In genomic region chr4:117982706-117983105, GRCm38 (mm10) we compare ENCODE assay signal across 9 mouse cellular contexts. TPM values are rescaled to one million over a fixed set of nuclear protein-coding genes. Genes with fewer than 3 reads are reported as not detected.
DNase-seq lines count a peak whose midpoint lies in the region; ATAC-seq lines count a peak whose summit lies in the region.
"Had no signal": no experiment of that assay in that cellular context is flagged by ENCODE, and none has a peak within 500 bp of the region (broad histone marks: within the 10 kb centered on the region; RNA-seq: fewer than 3 reads in every experiment).

No protein-coding gene starts in this region.

- no peak overlapping the region for H3K9ac ChIP-seq in stomach, embryonic 14.5 days (replicated peaks; ENCODE audit: low read depth, low read length)
- H3K9ac ChIP-seq: neural tube, embryonic 12.5 days had no signal

- no peak overlapping the region for H3K27ac ChIP-seq in stomach, embryonic 14.5 days (ENCODE audit: low read length)
- no peak overlapping the region; the same call in 1 of the 2 replicates for H3K27ac ChIP-seq in embryonic facial prominence, embryonic 10.5 days (replicated peaks)
- H3K27ac ChIP-seq: kidney, postnatal 0 days; neural tube, embryonic 12.5 days had no signal

- peak; percentile 44; the same call in 1 of the 2 replicates for ATAC-seq in stomach, embryonic 14.5 days (ENCODE audit: insufficient number of reproducible peaks, insufficient read depth, low FRiP score, low read depth)

- no peak overlapping the region for H3K4me3 ChIP-seq in stomach, embryonic 14.5 days (ENCODE audit: low read depth, low read length)
- H3K4me3 ChIP-seq in embryonic facial prominence, embryonic 10.5 days = no peak overlapping the region
- H3K4me3 ChIP-seq: neural tube, embryonic 12.5 days had no signal

- DNase-seq in testis, postnatal 14 days (ENCODE audit: low spot score) = peak; percentile 56
- no peak for DNase-seq in testis, postnatal 10 days (ENCODE audit: low spot score)
- peak; percentile 69 to 74 for DNase-seq in heart, adult 9 months (ENCODE audit: low spot score in 2 of 2)
- peak; percentile 29 to 70 for DNase-seq in left cerebral cortex, adult 8-10 months (ENCODE audit: low spot score in 2 of 2)
- no peak for DNase-seq in embryonic facial prominence, embryonic 10.5 days (ENCODE audit: low spot score)
- no peak for DNase-seq in T-cell, adult 2 months (ENCODE audit: low spot score)

- no peaks in the 10 kb centered on the region for H3K9me3 ChIP-seq in stomach, embryonic 14.5 days (ENCODE audit: control insufficient read depth, low read depth, low read length)
- H3K9me3 ChIP-seq in embryonic facial prominence, embryonic 10.5 days = no peaks in the 10 kb centered on the region
- H3K9me3 ChIP-seq: neural tube, embryonic 12.5 days had no signal

- no peaks in the 10 kb centered on the region for H3K36me3 ChIP-seq in stomach, embryonic 14.5 days (ENCODE audit: control insufficient read depth, insufficient read depth, low read length)
- H3K36me3 ChIP-seq in embryonic facial prominence, embryonic 10.5 days (replicated peaks) = 0 out of 2 replicates have a peak, but pooled peaks cover 2% of the 10 kb centered on the region
- H3K36me3 ChIP-seq: neural tube, embryonic 12.5 days had no signal

- no peak overlapping the region for H3K4me2 ChIP-seq in stomach, embryonic 14.5 days (replicated peaks; ENCODE audit: low read depth, low read length)
- H3K4me2 ChIP-seq: neural tube, embryonic 12.5 days had no signal

- H3K27me3 ChIP-seq in stomach, embryonic 14.5 days (ENCODE audit: control insufficient read depth, insufficient read depth, low read length) = no peaks in the 10 kb centered on the region
- H3K27me3 ChIP-seq in embryonic facial prominence, embryonic 10.5 days (replicated peaks; ENCODE audit: low read depth, poor library complexity, severe bottlenecking) = no peaks in the 10 kb centered on the region
- H3K27me3 ChIP-seq: neural tube, embryonic 12.5 days had no signal

- peaks cover 37% of the 10 kb centered on the region; the same call in 1 of the 2 replicates for H3K4me1 ChIP-seq in stomach, embryonic 14.5 days (ENCODE audit: control insufficient read depth, insufficient read depth, low read length)
- H3K4me1 ChIP-seq in embryonic facial prominence, embryonic 10.5 days = peaks cover 10% of the 10 kb centered on the region; the same call in 1 of the 2 replicates
- H3K4me1 ChIP-seq: neural tube, embryonic 12.5 days had no signal

- WGBS in stomach, embryonic 14.5 days = 53% methylated on average over 7 of the region's 7 CpGs
- WGBS in embryonic facial prominence, embryonic 10.5 days = 82% methylated on average over 7 of the region's 7 CpGs

RNA-seq across cellular contexts. Expression of gene Artn, which starts 53.1 kb away (rescaled TPM):
- 1 to 10 TPM; 2.1 to 3.4 (median 2.4) TPM for total RNA-seq in left cerebral cortex, adult 8-10 months (2022)
- polyA plus RNA-seq in stomach, embryonic 14.5 days (2014; fragmentation: Nextera tagmentation; extraction: Ambion mirVana) = 5.8 and 7.0 TPM in 2 replicates
- 3.1 and 6.7 TPM in 2 replicates for polyA plus RNA-seq in embryonic facial prominence, embryonic 10.5 days (2016; fragmentation: Nextera tagmentation; extraction: Ambion mirVana)

Comparison
In these comparisons a context has a peak if more than half of its experiments do, and no peak if none do; other contexts are left out.
1. DNase-seq: peak in testis, postnatal 14 days (single experiment), heart, adult 9 months (2 of 2) and left cerebral cortex, adult 8-10 months (2 of 2); none in testis, postnatal 10 days (single experiment), embryonic facial prominence, embryonic 10.5 days (single experiment) and T-cell, adult 2 months (single experiment).